Mouse (Mus musculus): ENCODE measurements at regions not wholly inside any gene's neighbourhood (a gene's known extent, or its start where the extent isn't known, plus 50 kb on each side); places are given as distances from the start of the nearest gene placed in this dataset.
A peak's percentile ranks its signal among the peaks of the same experiment; 100 is the strongest.

DNA sequence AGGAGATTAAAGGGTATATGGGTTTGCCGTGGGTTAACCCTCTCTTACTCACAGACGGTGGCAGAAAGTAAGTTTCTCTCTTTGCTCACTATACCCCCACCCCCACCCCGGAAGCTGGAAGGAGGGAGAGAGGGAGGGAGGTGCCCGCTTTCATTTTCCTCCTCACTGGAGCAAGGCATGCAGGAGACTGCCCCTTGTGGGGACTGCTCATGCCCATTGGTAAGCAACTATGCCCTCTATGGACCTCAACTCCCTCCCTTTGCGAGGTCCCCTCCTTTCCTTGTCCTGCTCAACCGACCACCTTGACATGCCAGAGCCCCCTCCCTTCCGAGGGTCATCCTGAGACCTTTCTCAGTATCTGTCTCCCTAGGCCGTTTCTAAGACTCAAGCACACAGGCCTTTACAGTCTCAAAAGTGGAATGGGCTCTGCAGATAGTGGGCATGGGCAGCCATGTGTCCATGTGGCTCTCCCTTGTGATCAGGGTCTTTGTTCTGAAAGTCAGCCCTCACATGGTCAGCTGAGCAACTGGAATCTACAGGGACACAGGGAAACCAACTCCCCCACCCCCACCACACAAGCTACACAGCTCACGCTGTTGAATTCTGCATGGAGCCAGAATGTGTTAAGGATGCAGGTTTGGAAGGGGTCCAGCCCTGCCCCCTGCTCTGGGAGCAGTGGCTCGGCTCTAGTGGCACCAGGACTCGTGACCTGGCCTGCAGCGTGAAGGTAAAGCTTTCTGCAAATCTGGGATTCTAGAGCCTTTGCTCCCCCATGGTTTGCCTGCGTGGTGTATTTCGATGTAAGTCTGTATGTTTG lies 116.8 kb upstream of the A530016L24Rik start:
- Histone ChIP-seq H3ac (ENCODE audit: control insufficient read depth, insufficient read length) (no peak overlapping the region), H3K4me3 (no peak overlapping the region), H3K4me2 (ENCODE audit: low read depth) (peak overlapping the region; percentile 18), H3K36me3 (ENCODE audit: control insufficient read depth, insufficient read depth) (no peaks in the 10 kb centered on the region), H3K79me2 (ENCODE audit: control insufficient read depth, insufficient read depth) (no peaks in the 10 kb centered on the region), H3K27me3 (ENCODE audit: control insufficient read depth, insufficient read depth, insufficient read length) (peaks cover 31% of the 10 kb centered on the region)
- TF ChIP-seq POLR2A (IDR thresholded peaks at IDR 0.05; ENCODE audit: insufficient read length, low read depth) (no peak), SRF (IDR thresholded peaks at IDR 0.05; ENCODE audit: control insufficient read depth, insufficient read length, low read depth) (no peak), REST (IDR thresholded peaks at IDR 0.05; ENCODE audit: insufficient read depth, insufficient read length) (no peak)

DNA sequence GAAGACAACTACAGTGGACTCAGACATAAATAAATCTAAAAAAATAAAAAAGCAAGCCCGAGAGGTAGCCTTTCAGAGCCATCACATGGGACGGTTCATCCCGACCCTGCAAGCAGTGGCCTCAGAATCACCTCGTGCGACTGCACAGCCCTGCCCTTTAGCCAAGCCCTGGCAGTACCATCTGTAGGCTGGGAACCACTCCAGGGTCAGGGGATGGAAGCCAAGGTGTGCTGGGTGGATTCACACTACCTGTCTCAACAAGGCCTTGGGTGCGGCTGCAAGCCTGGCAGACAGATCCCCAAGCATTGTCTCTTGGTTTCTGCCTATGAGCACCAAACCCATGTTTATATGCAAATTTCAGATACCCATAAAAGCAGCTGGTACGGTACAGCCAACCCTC lies 115.3 kb upstream of the A530016L24Rik start:
- H3ac ChIP-seq (ENCODE audit: control insufficient read depth, insufficient read length): no peak overlapping the region
- peaks cover 42% of the 10 kb centered on the region for H3K27me3 ChIP-seq (ENCODE audit: control insufficient read depth, insufficient read depth, insufficient read length)
- no peaks in the 10 kb centered on the region for H3K79me2 ChIP-seq (ENCODE audit: control insufficient read depth, insufficient read depth)
- TF ChIP-seq REST (IDR thresholded peaks at IDR 0.05; ENCODE audit: insufficient read depth, insufficient read length) (no peak), TCF3 (IDR thresholded peaks at IDR 0.05; ENCODE audit: insufficient read length, low read depth) (no peak), CEBPB (IDR thresholded peaks at IDR 0.05; ENCODE audit: insufficient read depth, poor library complexity, severe bottlenecking) (no peak), MAX (IDR thresholded peaks at IDR 0.05; ENCODE audit: low read depth) (no peak), SRF (IDR thresholded peaks at IDR 0.05; ENCODE audit: control insufficient read depth, insufficient read length, low read depth) (no peak), POLR2A (IDR thresholded peaks at IDR 0.05; ENCODE audit: insufficient read length, low read depth) (no peak), TCF12 (IDR thresholded peaks at IDR 0.05; ENCODE audit: insufficient read depth, poor library complexity, severe bottlenecking) (no peak), E2F4 (IDR thresholded peaks at IDR 0.05; ENCODE audit: insufficient read depth) (no peak), MYOD1 (IDR thresholded peaks at IDR 0.05; ENCODE audit: control insufficient read depth in 1 of 3, insufficient read length in 2 of 3, low read depth in 2 of 3) (no peak), USF1 (IDR thresholded peaks at IDR 0.05; ENCODE audit: low read depth) (no peak), MYOG (IDR thresholded peaks at IDR 0.05; ENCODE audit: control insufficient read depth in 1 of 3, insufficient read depth in 1 of 3, insufficient read length in 2 of 3, low read depth in 2 of 3) (no peak), POLR2AphosphoS2 (IDR thresholded peaks at IDR 0.05; ENCODE audit: insufficient read length, low read depth) (no peak)
- H3K4me2 ChIP-seq (ENCODE audit: low read depth): no peak overlapping the region
- H3K36me3 ChIP-seq (ENCODE audit: control insufficient read depth, insufficient read depth): no peaks in the 10 kb centered on the region
- no peak overlapping the region for H3K4me3 ChIP-seq

DNA sequence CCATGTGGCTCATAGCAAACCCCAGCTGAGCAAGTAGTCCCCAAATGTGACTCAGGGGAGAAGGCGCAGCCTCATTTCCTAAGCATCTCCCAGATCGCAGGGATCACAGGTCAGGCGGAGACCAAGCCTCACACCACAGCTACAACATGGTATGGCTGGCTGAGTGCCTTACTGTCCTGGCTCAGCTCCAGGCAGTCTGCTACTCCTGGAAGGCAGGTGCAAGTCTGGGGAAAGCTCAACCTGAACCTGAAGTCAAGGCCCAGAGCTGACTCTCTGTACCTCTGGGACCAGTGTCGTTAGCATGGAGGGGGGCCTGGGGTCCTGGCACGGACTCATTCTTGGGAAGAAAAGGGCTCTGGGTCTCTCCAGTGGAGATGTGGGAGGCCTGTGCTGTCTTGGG lies 113.0 kb upstream of the A530016L24Rik start:
- peaks cover 39% of the 10 kb centered on the region for H3K27me3 ChIP-seq (ENCODE audit: control insufficient read depth, insufficient read depth, insufficient read length)

DNA sequence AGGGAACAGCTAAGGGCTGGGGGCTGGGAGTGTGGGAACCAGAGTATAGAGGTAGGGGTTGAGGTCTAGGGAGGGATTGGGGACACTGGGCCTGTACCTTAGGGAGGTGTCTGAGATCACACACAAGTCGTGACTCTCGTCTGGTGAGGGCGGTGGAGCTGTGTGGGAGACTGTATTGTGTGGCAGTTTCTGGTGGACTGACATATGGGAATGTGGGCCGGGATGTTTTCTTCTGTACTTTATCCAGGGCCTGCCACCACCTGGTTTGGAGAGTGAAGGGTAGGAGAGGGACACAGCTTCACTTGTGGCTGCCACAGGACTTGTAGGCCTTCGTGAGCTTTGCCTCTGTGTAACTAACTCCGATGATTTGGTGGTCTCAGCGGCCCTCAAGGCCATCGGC lies 112.5 kb upstream of the A530016L24Rik start:
- Histone ChIP-seq H3ac (ENCODE audit: control insufficient read depth, insufficient read length) (no peak overlapping the region), H3K27me3 (ENCODE audit: control insufficient read depth, insufficient read depth, insufficient read length) (peaks cover 39% of the 10 kb centered on the region), H3K79me2 (ENCODE audit: control insufficient read depth, insufficient read depth) (no peaks in the 10 kb centered on the region), H3K36me3 (ENCODE audit: control insufficient read depth, insufficient read depth) (no peaks in the 10 kb centered on the region), H3K4me3 (no peak overlapping the region), H3K4me2 (ENCODE audit: low read depth) (no peak overlapping the region)
- TF ChIP-seq MYOD1 (IDR thresholded peaks at IDR 0.05; ENCODE audit: control insufficient read depth in 1 of 3, insufficient read length in 2 of 3, low read depth in 2 of 3) (no peak), E2F4 (IDR thresholded peaks at IDR 0.05; ENCODE audit: insufficient read depth) (no peak), MYOG (IDR thresholded peaks at IDR 0.05; ENCODE audit: control insufficient read depth in 1 of 3, insufficient read depth in 1 of 3, insufficient read length in 2 of 3, low read depth in 2 of 3) (no peak), POLR2AphosphoS2 (IDR thresholded peaks at IDR 0.05; ENCODE audit: insufficient read length, low read depth) (no peak), TCF3 (IDR thresholded peaks at IDR 0.05; ENCODE audit: insufficient read length, low read depth) (no peak), SRF (IDR thresholded peaks at IDR 0.05; ENCODE audit: control insufficient read depth, insufficient read length, low read depth) (no peak), CEBPB (IDR thresholded peaks at IDR 0.05; ENCODE audit: insufficient read depth, poor library complexity, severe bottlenecking) (no peak), USF1 (IDR thresholded peaks at IDR 0.05; ENCODE audit: low read depth) (no peak), MAX (IDR thresholded peaks at IDR 0.05; ENCODE audit: low read depth) (no peak), REST (IDR thresholded peaks at IDR 0.05; ENCODE audit: insufficient read depth, insufficient read length) (no peak), TCF12 (IDR thresholded peaks at IDR 0.05; ENCODE audit: insufficient read depth, poor library complexity, severe bottlenecking) (no peak)

More for the DNA sequence above, 113.0 kb upstream of the A530016L24Rik start:
- Histone ChIP-seq H3K36me3 (ENCODE audit: control insufficient read depth, insufficient read depth) (no peaks in the 10 kb centered on the region), H3K79me2 (ENCODE audit: control insufficient read depth, insufficient read depth) (no peaks in the 10 kb centered on the region), H3K4me3 (no peak overlapping the region), H3K4me2 (ENCODE audit: low read depth) (no peak overlapping the region), H3ac (ENCODE audit: control insufficient read depth, insufficient read length) (no peak overlapping the region)
- TF ChIP-seq MYOG (IDR thresholded peaks at IDR 0.05; ENCODE audit: control insufficient read depth in 1 of 3, insufficient read depth in 1 of 3, insufficient read length in 2 of 3, low read depth in 2 of 3): no peak
- no peak for TF ChIP-seq E2F4 (IDR thresholded peaks at IDR 0.05; ENCODE audit: insufficient read depth)
- no peak for TF ChIP-seq POLR2AphosphoS2 (IDR thresholded peaks at IDR 0.05; ENCODE audit: insufficient read length, low read depth)
- TF ChIP-seq TCF3 (IDR thresholded peaks at IDR 0.05; ENCODE audit: insufficient read length, low read depth): no peak
- no peak for TF ChIP-seq USF1 (IDR thresholded peaks at IDR 0.05; ENCODE audit: low read depth)
- TF ChIP-seq TCF12 (IDR thresholded peaks at IDR 0.05; ENCODE audit: insufficient read depth, poor library complexity, severe bottlenecking): no peak

All from myocyte (in vitro differentiated cells).